Mouse (Mus musculus): ENCODE results near the gene Retsat.

DNA sequence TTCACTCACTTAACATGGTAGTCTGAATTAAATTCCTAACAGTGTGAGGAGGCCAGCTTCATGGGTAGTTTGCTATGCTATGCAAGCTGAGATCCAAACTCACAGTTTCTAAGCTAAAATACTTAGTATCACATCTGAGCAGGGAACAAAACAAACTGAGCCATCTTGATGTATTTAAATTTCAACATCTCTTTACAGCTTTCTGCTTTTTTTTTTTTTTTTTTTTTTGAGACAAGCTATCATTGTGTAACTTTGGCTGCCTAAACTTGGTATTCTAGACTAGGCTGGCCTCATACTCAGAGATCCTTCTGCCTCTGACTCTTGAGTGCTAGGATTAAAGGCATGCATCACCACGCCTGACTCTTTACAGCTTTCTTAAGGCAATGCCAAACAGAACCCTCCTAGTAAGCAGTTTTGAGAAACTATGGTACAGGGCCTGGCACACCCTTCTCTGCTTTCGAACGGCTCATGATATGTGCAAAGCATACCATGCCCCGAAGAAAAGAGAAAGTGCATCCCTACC, 10.4 kb downstream of the Retsat start:
- no peak for TF ChIP-seq GATA1 (IDR thresholded peaks at IDR 0.05; ENCODE audit: borderline replicate concordance, low read length)
- TF ChIP-seq FLI1 (IDR thresholded peaks at IDR 0.05; ENCODE audit: low read length): no peak
